Mouse (Mus musculus): ENCODE measurements around the gene Msi2.

DNA sequence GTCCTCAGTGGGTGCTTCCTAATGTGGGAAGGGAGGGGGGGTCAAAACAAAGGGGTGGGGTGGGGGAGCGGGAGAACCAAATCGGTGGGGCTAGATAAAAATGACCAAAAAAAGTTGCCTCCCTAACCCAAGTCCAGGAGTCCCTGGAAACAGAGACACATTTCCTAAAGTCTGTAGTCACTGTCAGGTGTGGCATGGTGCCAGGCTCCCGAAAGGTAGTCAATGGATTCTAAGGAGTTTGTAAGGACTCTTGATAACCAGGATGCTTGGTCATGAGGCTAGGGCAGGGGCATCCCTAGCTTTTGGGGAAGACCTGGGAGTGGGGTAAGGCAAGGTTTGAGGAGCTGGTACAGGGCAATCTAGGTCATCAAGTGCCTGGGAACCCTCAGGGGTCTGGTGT lies 354.1 kb downstream of the Msi2 start:
- TF ChIP-seq POLR2A (IDR thresholded peaks at IDR 0.05; ENCODE audit: borderline replicate concordance, control insufficient read depth, low read depth, low read length) (no peak), CTCF (IDR thresholded peaks at IDR 0.05; ENCODE audit: control insufficient read depth, insufficient read depth, low read length) (no peak)
